Mouse (Mus musculus): Measurements from ENCODE around the gene Ctnnbip1. TPM values are rescaled to one million over a fixed set of nuclear protein-coding genes. Genes with fewer than 3 reads are reported as not detected.

The Ctnnbip1 gene
- polyA plus RNA-seq, 1 experiment = 19.9 TPM

GRCm38 (mm10) chr4:149504363-149504762, 13.7 kb upstream of the Ctnnbip1 start:
- no peak overlapping the region for H3K4me2 ChIP-seq (ENCODE audit: low read depth)
- no peaks in the 10 kb centered on the region for H3K79me2 ChIP-seq (ENCODE audit: control insufficient read depth, insufficient read depth)
- no peak overlapping the region for H3ac ChIP-seq (ENCODE audit: control insufficient read depth, insufficient read length)
- TF ChIP-seq POLR2AphosphoS2 (IDR thresholded peaks at IDR 0.05; ENCODE audit: insufficient read length, low read depth) = peak; percentile 41
- no peak for TF ChIP-seq MAX (IDR thresholded peaks at IDR 0.05; ENCODE audit: low read depth)
- H3K4me3 ChIP-seq = no peak overlapping the region
- no peaks in the 10 kb centered on the region for H3K27me3 ChIP-seq (ENCODE audit: control insufficient read depth, insufficient read depth, insufficient read length)
- peaks cover 7% of the 10 kb centered on the region for H3K36me3 ChIP-seq (ENCODE audit: control insufficient read depth, insufficient read depth)

GRCm38 (mm10) chr4:149504858-149505257, 13.2 kb upstream of the Ctnnbip1 start:
- H3ac ChIP-seq (ENCODE audit: control insufficient read depth, insufficient read length) = no peak overlapping the region
- H3K4me2 ChIP-seq (ENCODE audit: low read depth) = no peak overlapping the region
- H3K36me3 ChIP-seq (ENCODE audit: control insufficient read depth, insufficient read depth) = peaks cover 3% of the 10 kb centered on the region
- H3K79me2 ChIP-seq (ENCODE audit: control insufficient read depth, insufficient read depth) = no peaks in the 10 kb centered on the region
- H3K4me3 ChIP-seq = no peak overlapping the region
- no peaks in the 10 kb centered on the region for H3K27me3 ChIP-seq (ENCODE audit: control insufficient read depth, insufficient read depth, insufficient read length)
- TF ChIP-seq CEBPB (IDR thresholded peaks at IDR 0.05; ENCODE audit: insufficient read depth, poor library complexity, severe bottlenecking) (no peak), TCF12 (IDR thresholded peaks at IDR 0.05; ENCODE audit: insufficient read depth, poor library complexity, severe bottlenecking) (no peak), MYOG (IDR thresholded peaks at IDR 0.05; ENCODE audit: control insufficient read depth in 1 of 3, insufficient read depth in 1 of 3, insufficient read length in 2 of 3, low read depth in 2 of 3) (no peak), MYOD1 (IDR thresholded peaks at IDR 0.05; ENCODE audit: control insufficient read depth in 1 of 3, insufficient read length in 2 of 3, low read depth in 2 of 3) (no peak)

GRCm38 (mm10) chr4:149505261-149505967, 12.6 kb upstream of the Ctnnbip1 start:
- no peak for TF ChIP-seq TCF3 (IDR thresholded peaks at IDR 0.05; ENCODE audit: insufficient read length, low read depth)
- no peak for TF ChIP-seq MYOG (IDR thresholded peaks at IDR 0.05; ENCODE audit: control insufficient read depth in 1 of 3, insufficient read depth in 1 of 3, insufficient read length in 2 of 3, low read depth in 2 of 3)
- TF ChIP-seq USF1 (IDR thresholded peaks at IDR 0.05; ENCODE audit: low read depth) = no peak
- TF ChIP-seq MAX (IDR thresholded peaks at IDR 0.05; ENCODE audit: low read depth) = no peak
- no peak for TF ChIP-seq TCF12 (IDR thresholded peaks at IDR 0.05; ENCODE audit: insufficient read depth, poor library complexity, severe bottlenecking)
- TF ChIP-seq CEBPB (IDR thresholded peaks at IDR 0.05; ENCODE audit: insufficient read depth, poor library complexity, severe bottlenecking) = no peak
- TF ChIP-seq POLR2A (IDR thresholded peaks at IDR 0.05; ENCODE audit: insufficient read length, low read depth) = no peak
- no peak for TF ChIP-seq SRF (IDR thresholded peaks at IDR 0.05; ENCODE audit: control insufficient read depth, insufficient read length, low read depth)
- TF ChIP-seq POLR2AphosphoS2 (IDR thresholded peaks at IDR 0.05; ENCODE audit: insufficient read length, low read depth) = no peak
- TF ChIP-seq REST (IDR thresholded peaks at IDR 0.05; ENCODE audit: insufficient read depth, insufficient read length) = no peak
- no peak for TF ChIP-seq MYOD1 (IDR thresholded peaks at IDR 0.05; ENCODE audit: control insufficient read depth in 1 of 3, insufficient read length in 2 of 3, low read depth in 2 of 3)
- TF ChIP-seq E2F4 (IDR thresholded peaks at IDR 0.05; ENCODE audit: insufficient read depth) = no peak
- Histone ChIP-seq H3K4me3 (no peak overlapping the region), H3K27me3 (ENCODE audit: control insufficient read depth, insufficient read depth, insufficient read length) (no peaks in the 10 kb centered on the region)

GRCm38 (mm10) chr4:149506904-149507303, 11.1 kb upstream of the Ctnnbip1 start:
- no peaks in the 10 kb centered on the region for H3K79me2 ChIP-seq (ENCODE audit: control insufficient read depth, insufficient read depth)
- no peak for TF ChIP-seq MYOG (IDR thresholded peaks at IDR 0.05; ENCODE audit: control insufficient read depth in 1 of 3, insufficient read depth in 1 of 3, insufficient read length in 2 of 3, low read depth in 2 of 3)
- no peak for TF ChIP-seq MAX (IDR thresholded peaks at IDR 0.05; ENCODE audit: low read depth)
- no peak for TF ChIP-seq TCF3 (IDR thresholded peaks at IDR 0.05; ENCODE audit: insufficient read length, low read depth)
- no peak for TF ChIP-seq TCF12 (IDR thresholded peaks at IDR 0.05; ENCODE audit: insufficient read depth, poor library complexity, severe bottlenecking)
- TF ChIP-seq CEBPB (IDR thresholded peaks at IDR 0.05; ENCODE audit: insufficient read depth, poor library complexity, severe bottlenecking) = no peak
- TF ChIP-seq POLR2AphosphoS2 (IDR thresholded peaks at IDR 0.05; ENCODE audit: insufficient read length, low read depth) = no peak
- no peak for TF ChIP-seq REST (IDR thresholded peaks at IDR 0.05; ENCODE audit: insufficient read depth, insufficient read length)
- no peak for TF ChIP-seq POLR2A (IDR thresholded peaks at IDR 0.05; ENCODE audit: insufficient read length, low read depth)
- TF ChIP-seq E2F4 (IDR thresholded peaks at IDR 0.05; ENCODE audit: insufficient read depth) = no peak
- TF ChIP-seq SRF (IDR thresholded peaks at IDR 0.05; ENCODE audit: control insufficient read depth, insufficient read length, low read depth) = no peak
- no peak for TF ChIP-seq USF1 (IDR thresholded peaks at IDR 0.05; ENCODE audit: low read depth)
- no peak for TF ChIP-seq MYOD1 (IDR thresholded peaks at IDR 0.05; ENCODE audit: control insufficient read depth in 1 of 3, insufficient read length in 2 of 3, low read depth in 2 of 3)
- H3K36me3 ChIP-seq (ENCODE audit: control insufficient read depth, insufficient read depth) = no peaks in the 10 kb centered on the region
- no peak overlapping the region for H3K4me3 ChIP-seq
- H3ac ChIP-seq (ENCODE audit: control insufficient read depth, insufficient read length) = no peak overlapping the region
- no peaks in the 10 kb centered on the region for H3K27me3 ChIP-seq (ENCODE audit: control insufficient read depth, insufficient read depth, insufficient read length)
- H3K4me2 ChIP-seq (ENCODE audit: low read depth) = peak overlapping the region; percentile 70

More at GRCm38 (mm10) chr4:149505261-149505967, 12.6 kb upstream of the Ctnnbip1 start:
- H3K4me2 ChIP-seq (ENCODE audit: low read depth) = no peak overlapping the region
- H3ac ChIP-seq (ENCODE audit: control insufficient read depth, insufficient read length) = no peak overlapping the region
- peaks cover 3% of the 10 kb centered on the region for H3K36me3 ChIP-seq (ENCODE audit: control insufficient read depth, insufficient read depth)
- H3K79me2 ChIP-seq (ENCODE audit: control insufficient read depth, insufficient read depth) = no peaks in the 10 kb centered on the region

GRCm38 (mm10) chr4:149511221-149511646, 6.8 kb upstream of the Ctnnbip1 start:
- Histone ChIP-seq H3K4me3 (no peak overlapping the region), H3K4me2 (ENCODE audit: low read depth) (no peak overlapping the region), H3K79me2 (ENCODE audit: control insufficient read depth, insufficient read depth) (no peaks in the 10 kb centered on the region), H3K27me3 (ENCODE audit: control insufficient read depth, insufficient read depth, insufficient read length) (no peaks in the 10 kb centered on the region), H3K36me3 (ENCODE audit: control insufficient read depth, insufficient read depth) (no peaks in the 10 kb centered on the region), H3ac (ENCODE audit: control insufficient read depth, insufficient read length) (no peak overlapping the region)
- no peak for TF ChIP-seq TCF3 (IDR thresholded peaks at IDR 0.05; ENCODE audit: insufficient read length, low read depth)
- no peak for TF ChIP-seq SRF (IDR thresholded peaks at IDR 0.05; ENCODE audit: control insufficient read depth, insufficient read length, low read depth)
- no peak for TF ChIP-seq POLR2AphosphoS2 (IDR thresholded peaks at IDR 0.05; ENCODE audit: insufficient read length, low read depth)
- no peak for TF ChIP-seq CEBPB (IDR thresholded peaks at IDR 0.05; ENCODE audit: insufficient read depth, poor library complexity, severe bottlenecking)
- TF ChIP-seq MYOD1 (IDR thresholded peaks at IDR 0.05; ENCODE audit: control insufficient read depth in 1 of 3, insufficient read length in 2 of 3, low read depth in 2 of 3) = no peak
- TF ChIP-seq TCF12 (IDR thresholded peaks at IDR 0.05; ENCODE audit: insufficient read depth, poor library complexity, severe bottlenecking) = no peak
- no peak for TF ChIP-seq USF1 (IDR thresholded peaks at IDR 0.05; ENCODE audit: low read depth)
- TF ChIP-seq MAX (IDR thresholded peaks at IDR 0.05; ENCODE audit: low read depth) = no peak
- TF ChIP-seq POLR2A (IDR thresholded peaks at IDR 0.05; ENCODE audit: insufficient read length, low read depth) = no peak
